Mouse (Mus musculus) liver, adult 2 months (tissue): ENCODE results near the gene Cdh13. TPM values are rescaled to one million over a fixed set of nuclear protein-coding genes. Genes with fewer than 3 reads are reported as not detected.

Experiments
- DNase-seq: peaks from one replicate; pipeline ENCODE4 v3.0.0-alpha.2; 2011; ENCODE audit warnings: low read depth, low spot score; ENCODE audit errors: extremely low read depth
- H3K27ac ChIP-seq: fragments of 200-500 bp; replicated peaks from 2 replicates; pipeline ENCODE4 v1.5.1; 2012; ENCODE audit warnings: low read depth, mild to moderate bottlenecking, control low read depth, inconsistent platforms, low read length; ENCODE audit not compliant: insufficient read depth
- H3K27me3 ChIP-seq: fragments of 200-500 bp; 2 replicates; pipeline ENCODE4 v1.6.1; 2012; ENCODE audit warnings: mild to moderate bottlenecking, moderate library complexity, low read length, inconsistent platforms; ENCODE audit not compliant: control insufficient read depth, insufficient read depth
- H3K36me3 ChIP-seq: fragments of 200-500 bp; 2 replicates; pipeline ENCODE4 v1.6.1; 2012; ENCODE audit warnings: low read length, inconsistent platforms; ENCODE audit not compliant: control insufficient read depth, insufficient read depth
- H3K4me1 ChIP-seq: fragments of 200-500 bp; 2 replicates; pipeline ENCODE4 v1.6.1; 2011; ENCODE audit warnings: low read length; ENCODE audit not compliant: control insufficient read depth, insufficient read depth
- H3K4me3 ChIP-seq: fragments of 200-500 bp; 2 replicates; pipeline ENCODE4 v1.5.1; 2011; ENCODE audit warnings: low read depth, mild to moderate bottlenecking, control low read depth, low read length, moderate library complexity; ENCODE audit not compliant: insufficient read depth
- H3K79me2 ChIP-seq: fragments of 200-500 bp; 2 replicates; pipeline ENCODE4 v1.6.1; 2012; ENCODE audit warnings: inconsistent platforms, mild to moderate bottlenecking, low read length, moderate library complexity; ENCODE audit not compliant: control insufficient read depth, insufficient read depth
- H3K9ac ChIP-seq: fragments of 200-500 bp; 2 replicates; pipeline ENCODE4 v1.6.1; 2012; ENCODE audit warnings: low read depth, mild to moderate bottlenecking, control low read depth, inconsistent platforms, low read length
- CTCF ChIP-seq: fragments of 200-500 bp; IDR thresholded peaks from 2 replicates; pipeline ENCODE4 v1.5.1; 2011; ENCODE audit warnings: low read depth, low read length, control low read depth
- POLR2A ChIP-seq: fragments of 200-500 bp; IDR thresholded peaks from 2 replicates; pipeline ENCODE4 v1.6.1; 2011; ENCODE audit warnings: low read length, control low read depth; ENCODE audit not compliant: insufficient read depth; ENCODE audit errors: extremely low read depth
- WGBS: fragments of 180-500 bp; shearing (Covaris S2); methylation state at CpG from one replicate; pipeline ENCODE4 v1.1.7; 2018; 5-methylcytosine and 5-hydroxymethylcytosine counted together
- polyA plus RNA-seq: library from polyadenylated mRNA; depleted of rRNA; stranded (reverse); fragments of >200 nt; gene quantifications from 2 replicates; pipeline ENCODE4 v1.2.3, GENCODE M21; 2012
- total RNA-seq: library from RNA; depleted of rRNA; stranded (reverse); fragments of >200 nt; gene quantifications from 2 replicates; pipeline ENCODE4 v1.2.3, GENCODE M21; 2014

The Cdh13 gene
- total and polyA plus RNA-seq, 2 experiments = 1.5 to 2.1 TPM

DNA sequence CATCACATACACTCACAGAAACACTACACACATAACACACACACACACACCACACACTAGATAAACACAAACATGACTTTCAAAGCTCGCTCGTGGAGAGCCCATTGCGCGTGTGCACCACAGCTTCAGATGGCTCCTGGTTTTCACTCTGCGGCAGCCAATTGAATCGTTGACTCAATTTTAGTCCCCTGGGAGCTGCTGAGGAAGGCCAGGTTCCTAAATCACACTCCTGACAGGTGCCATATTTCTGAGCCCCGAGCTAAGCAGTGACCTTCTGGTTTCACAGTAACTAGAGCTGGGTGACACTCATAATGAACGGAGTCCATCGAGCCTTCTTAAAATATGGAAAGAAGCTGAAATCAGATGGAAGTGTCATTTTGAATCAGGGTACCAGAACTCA is 986.8 kb downstream of the Cdh13 start:
- Histone ChIP-seq H3K27me3 (no peaks in the 10 kb centered on the region), H3K4me1 (no peaks in the 10 kb centered on the region), H3K79me2 (no peaks in the 10 kb centered on the region), H3K4me3 (no peak overlapping the region), H3K36me3 (no peaks in the 10 kb centered on the region), H3K9ac (no peak overlapping the region), H3K27ac (no peak overlapping the region)
- no peak for DNase-seq
- WGBS = 85% methylated on average over 9 of the region's 9 CpGs
- TF ChIP-seq POLR2A = no peak
- TF ChIP-seq CTCF = no peak

- no peak overlapping the region for H3K4me3 ChIP-seq
- no peak overlapping the region for H3K27ac ChIP-seq
- no peaks in the 10 kb centered on the region for H3K4me1 ChIP-seq
- H3K27me3 ChIP-seq = no peaks in the 10 kb centered on the region
- no peak overlapping the region for H3K9ac ChIP-seq
- 69% methylated on average over 8 of the region's 8 CpGs for WGBS
- H3K36me3 ChIP-seq = no peaks in the 10 kb centered on the region
- no peaks in the 10 kb centered on the region for H3K79me2 ChIP-seq
- no peak for TF ChIP-seq CTCF
- no peak for TF ChIP-seq POLR2A
- no peak for DNase-seq
These were observed 989.4 kb downstream of the Cdh13 start for GRCm38 (mm10) chr8:119272891-119273290.

DNA sequence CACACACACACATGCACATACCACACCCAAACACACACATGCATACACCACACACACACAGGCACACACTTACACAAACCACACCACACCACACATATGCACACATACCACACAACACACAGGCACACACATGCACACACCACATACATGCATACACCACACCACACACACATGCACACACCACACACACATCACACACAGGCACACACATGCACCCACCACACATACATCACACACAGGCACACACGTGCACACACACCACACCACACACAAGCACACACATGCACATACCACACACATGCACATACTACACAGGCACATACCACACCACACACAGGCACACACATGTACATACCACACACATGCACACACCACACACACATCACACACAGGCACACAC is 991.9 kb downstream of the Cdh13 start:
- no peak overlapping the region for H3K4me3 ChIP-seq
- TF ChIP-seq POLR2A (no peak), CTCF (no peak)
- H3K27ac ChIP-seq = no peak overlapping the region
- H3K27me3 ChIP-seq = no peaks in the 10 kb centered on the region
- no peaks in the 10 kb centered on the region for H3K79me2 ChIP-seq
- no peak for DNase-seq
- H3K9ac ChIP-seq = no peak overlapping the region
- WGBS = 89% methylated on average over 1 of the region's 1 CpGs
- H3K36me3 ChIP-seq = no peaks in the 10 kb centered on the region
- H3K4me1 ChIP-seq = no peaks in the 10 kb centered on the region

- H3K79me2 ChIP-seq = no peaks in the 10 kb centered on the region
- no peak overlapping the region for H3K4me3 ChIP-seq
- 63% methylated on average over 3 of the region's 3 CpGs for WGBS
- H3K27me3 ChIP-seq = no peaks in the 10 kb centered on the region
- H3K27ac ChIP-seq = no peak overlapping the region
- no peak for TF ChIP-seq CTCF
- H3K9ac ChIP-seq = no peak overlapping the region
- DNase-seq = no peak
- no peaks in the 10 kb centered on the region for H3K36me3 ChIP-seq
- no peaks in the 10 kb centered on the region for H3K4me1 ChIP-seq
These were observed 993.5 kb downstream of the Cdh13 start for GRCm38 (mm10) chr8:119277047-119277451.

DNA sequence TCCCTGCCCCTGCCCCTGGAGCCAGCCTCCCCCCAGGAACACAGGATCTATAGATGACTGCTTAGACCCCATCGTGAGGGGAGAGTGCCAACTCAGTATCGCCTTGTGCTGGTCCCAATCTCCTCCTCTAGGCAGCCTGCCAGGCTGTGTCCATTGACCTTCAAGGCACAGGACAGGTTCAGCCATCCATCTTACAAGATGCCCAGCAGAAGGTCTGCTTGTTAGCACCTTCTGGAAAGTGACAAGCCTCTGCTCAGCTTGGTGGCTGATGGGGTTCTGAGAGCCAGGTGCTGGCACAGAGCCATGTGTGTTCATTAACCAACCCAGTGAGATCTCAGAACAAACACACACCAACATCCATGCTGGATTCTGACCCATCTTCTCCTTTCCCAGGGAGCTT is 998.2 kb downstream of the Cdh13 start:
- DNase-seq = no peak
- Histone ChIP-seq H3K9ac (no peak overlapping the region), H3K27me3 (no peaks in the 10 kb centered on the region), H3K4me3 (no peak overlapping the region), H3K27ac (no peak overlapping the region), H3K79me2 (no peaks in the 10 kb centered on the region), H3K4me1 (no peaks in the 10 kb centered on the region), H3K36me3 (no peaks in the 10 kb centered on the region)
- TF ChIP-seq POLR2A = no peak
- WGBS = 73% methylated on average over 2 of the region's 2 CpGs

- 80% methylated on average over 9 of the region's 9 CpGs for WGBS
- TF ChIP-seq POLR2A (no peak), CTCF (no peak)
- no peak overlapping the region for H3K9ac ChIP-seq
- H3K27me3 ChIP-seq = no peaks in the 10 kb centered on the region
- no peaks in the 10 kb centered on the region for H3K79me2 ChIP-seq
- H3K36me3 ChIP-seq = no peaks in the 10 kb centered on the region
- no peaks in the 10 kb centered on the region for H3K4me1 ChIP-seq
- DNase-seq = no peak
- H3K4me3 ChIP-seq = no peak overlapping the region
- H3K27ac ChIP-seq = no peak overlapping the region
These were observed 1001.0 kb downstream of the Cdh13 start for GRCm38 (mm10) chr8:119284516-119284915.
